Mouse (Mus musculus): ENCODE results near the gene Spi1. TPM values are rescaled to one million over a fixed set of nuclear protein-coding genes. Genes with fewer than 3 reads are reported as not detected.

Gene Spi1
- polyA plus RNA-seq, 1 experiment, result 50.9 TPM

GRCm38 (mm10) chr2:91123521-91123920, 41.3 kb downstream of the Spi1 start:
- no peak for TF ChIP-seq GATA1 (IDR thresholded peaks at IDR 0.05; ENCODE audit: low read length)

GRCm38 (mm10) chr2:91125101-91125500, 42.9 kb downstream of the Spi1 start:
- no peak for TF ChIP-seq GATA1 (IDR thresholded peaks at IDR 0.05; ENCODE audit: low read length)

GRCm38 (mm10) chr2:91128761-91129160, 46.6 kb downstream of the Spi1 start:
- no peak for TF ChIP-seq GATA1 (IDR thresholded peaks at IDR 0.05; ENCODE audit: low read length)

GRCm38 (mm10) chr2:91130126-91130525, 47.9 kb downstream of the Spi1 start:
- TF ChIP-seq GATA1 (IDR thresholded peaks at IDR 0.05; ENCODE audit: low read length), result no peak

GRCm38 (mm10) chr2:91131251-91131650, 49.1 kb downstream of the Spi1 start:
- TF ChIP-seq GATA1 (IDR thresholded peaks at IDR 0.05; ENCODE audit: low read length), result no peak

- no peak for TF ChIP-seq GATA1 (IDR thresholded peaks at IDR 0.05; ENCODE audit: low read length)
Observed at GRCm38 (mm10) chr2:91132035-91132434, 49.8 kb downstream of the Spi1 start.

GRCm38 (mm10) chr2:91136513-91137412, 54.6 kb downstream of the Spi1 start:
- TF ChIP-seq GATA1 (IDR thresholded peaks at IDR 0.05; ENCODE audit: low read length), result no peak

GRCm38 (mm10) chr2:91137481-91137880, 55.3 kb downstream of the Spi1 start:
- TF ChIP-seq GATA1 (IDR thresholded peaks at IDR 0.05; ENCODE audit: low read length), result no peak

- no peak for TF ChIP-seq GATA1 (IDR thresholded peaks at IDR 0.05; ENCODE audit: low read length)
Observed at GRCm38 (mm10) chr2:91139311-91139710, 57.1 kb downstream of the Spi1 start.

GRCm38 (mm10) chr2:91139764-91140163, 57.6 kb downstream of the Spi1 start:
- TF ChIP-seq GATA1 (IDR thresholded peaks at IDR 0.05; ENCODE audit: low read length), result no peak

GRCm38 (mm10) chr2:91142920-91143319, 60.7 kb downstream of the Spi1 start:
- no peak for TF ChIP-seq GATA1 (IDR thresholded peaks at IDR 0.05; ENCODE audit: low read length)

- no peak for TF ChIP-seq GATA1 (IDR thresholded peaks at IDR 0.05; ENCODE audit: low read length)
Observed at GRCm38 (mm10) chr2:91143401-91143800, 61.2 kb downstream of the Spi1 start.

- TF ChIP-seq GATA1 (IDR thresholded peaks at IDR 0.05; ENCODE audit: low read length), result no peak
Observed at GRCm38 (mm10) chr2:91148101-91148500, 65.9 kb downstream of the Spi1 start.

- TF ChIP-seq GATA1 (IDR thresholded peaks at IDR 0.05; ENCODE audit: low read length), result no peak
Observed at GRCm38 (mm10) chr2:91151331-91151730, 69.1 kb downstream of the Spi1 start.

GRCm38 (mm10) chr2:91152885-91153377, 70.7 kb downstream of the Spi1 start:
- no peak for TF ChIP-seq GATA1 (IDR thresholded peaks at IDR 0.05; ENCODE audit: low read length)

- no peak for TF ChIP-seq GATA1 (IDR thresholded peaks at IDR 0.05; ENCODE audit: low read length)
Observed at GRCm38 (mm10) chr2:91154091-91154490, 71.9 kb downstream of the Spi1 start.

Data from G1E-ER4 (cell line).